Mouse (Mus musculus) midbrain, embryonic 11.5 days (tissue): Measurements from ENCODE around the gene Wee1. TPM values are rescaled to one million over a fixed set of nuclear protein-coding genes. Genes with fewer than 3 reads are reported as not detected.
"Not testable (repeated sequence)": the region's sequence is repeated elsewhere in the genome, so short reads cannot be mapped to it uniquely, and the experiment has no call there.

Experiments
- ATAC-seq: fragments of 200-750 bp; cut with Nextera tagmentation; 2 replicates; pipeline ENCODE4 v1.8.0; 2017; ENCODE audit warnings: moderate TSS enrichment, moderate library complexity; ENCODE audit not compliant: low FRiP score
- DNase-seq: peaks from one replicate; pipeline ENCODE4 v3.0.0; 2015; ENCODE audit warnings: low spot score; ENCODE audit errors: missing footprints
- H3K27ac ChIP-seq: fragments of 300-500 bp; sonication (generic); 2 replicates; pipeline ENCODE4 v1.5.1; 2014; ENCODE audit warnings: low read depth, low read length
- H3K27me3 ChIP-seq: fragments of 300-500 bp; sonication (generic); 2 replicates; pipeline ENCODE4 v1.6.1; 2014; ENCODE audit warnings: mild to moderate bottlenecking, low read length, moderate library complexity, mixed read lengths; ENCODE audit not compliant: control insufficient read depth, insufficient read depth
- H3K36me3 ChIP-seq: fragments of 300-500 bp; sonication (generic); 2 replicates; pipeline ENCODE4 v1.6.1; 2014; ENCODE audit warnings: mild to moderate bottlenecking, low read length, moderate library complexity, mixed read lengths; ENCODE audit not compliant: control insufficient read depth, insufficient read depth
- H3K4me1 ChIP-seq: fragments of 300-500 bp; sonication (generic); 2 replicates; pipeline ENCODE4 v1.6.1; 2014; ENCODE audit warnings: low read length; ENCODE audit not compliant: control insufficient read depth, insufficient read depth
- H3K4me2 ChIP-seq: fragments of 300-500 bp; sonication (generic); 2 replicates; pipeline ENCODE4 v1.6.1; 2014; ENCODE audit warnings: mild to moderate bottlenecking, moderate library complexity
- H3K4me3 ChIP-seq: fragments of 300-500 bp; sonication (generic); 2 replicates; pipeline ENCODE4 v1.5.1; 2014; ENCODE audit warnings: low read depth, low read length
- H3K9ac ChIP-seq: fragments of 300-500 bp; sonication (generic); 2 replicates; pipeline ENCODE4 v1.6.1; 2014; ENCODE audit warnings: low read length
- H3K9me3 ChIP-seq: fragments of 300-500 bp; sonication (generic); 2 replicates; pipeline ENCODE4 v1.6.1; 2016; ENCODE audit warnings: low read length; ENCODE audit not compliant: control insufficient read depth
- WGBS: fragments of 180-500 bp; shearing (Covaris S2); extraction: QIAGEN DNeasy Blood & Tissue Kit; methylation state at CpG from one replicate; pipeline ENCODE4 v1.1.7; 2014; 5-methylcytosine and 5-hydroxymethylcytosine counted together
- polyA plus RNA-seq: library from polyadenylated mRNA; unstranded; fragments of >200 nt; fragmentation: Nextera tagmentation; extraction: Ambion mirVana; gene quantifications from 2 replicates; pipeline ENCODE4 v1.2.1, GENCODE M21; 2014

Wee1 gene
- polyA plus RNA-seq, 1 experiment from 2014 or later = 32.6 TPM

- Histone ChIP-seq H3K4me2 (no peak overlapping the region), H3K4me1 (no peaks in the 10 kb centered on the region), H3K4me3 (no peak overlapping the region), H3K27me3 (no peaks in the 10 kb centered on the region), H3K36me3 (peaks cover 3% of the 10 kb centered on the region; the same call in 1 of the 2 replicates), H3K27ac (no peak overlapping the region), H3K9ac (no peak overlapping the region), H3K9me3 (no peaks in the 10 kb centered on the region)
- 79% methylated on average over 5 of the region's 5 CpGs for WGBS
- ATAC-seq (no peak), DNase-seq (no peak)
Observed at GRCm38 (mm10) chr7:110101266-110101665, 20.6 kb upstream of the Wee1 start.

DNA sequence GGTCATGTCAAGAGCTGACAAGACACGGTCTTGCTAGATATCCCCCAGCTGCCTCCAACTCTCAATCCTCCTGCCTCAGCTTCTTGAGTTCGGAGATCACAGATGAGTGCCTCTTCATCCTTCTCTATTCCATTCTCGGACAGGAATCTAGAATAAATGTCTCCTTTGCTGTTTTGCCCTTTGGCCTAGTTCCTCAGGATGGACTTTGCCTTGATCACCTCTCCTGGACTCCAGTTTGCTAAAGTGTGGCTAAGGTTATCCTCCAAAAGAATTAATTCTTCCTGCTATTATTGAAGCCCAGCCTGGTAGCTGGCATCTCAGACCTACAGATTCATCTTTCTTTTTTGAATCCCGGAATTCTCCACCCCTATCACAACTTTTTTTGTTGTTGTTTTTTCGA, 16.8 kb upstream of the Wee1 start:
- no peak overlapping the region for H3K4me3 ChIP-seq
- no peak overlapping the region for H3K9ac ChIP-seq
- H3K4me2 ChIP-seq = no peak overlapping the region
- ATAC-seq (no peak), DNase-seq (no peak)
- no peaks in the 10 kb centered on the region for H3K9me3 ChIP-seq
- 84% methylated on average over 5 of the region's 5 CpGs for WGBS
- peaks cover 4% of the 10 kb centered on the region; the same call in 1 of the 2 replicates for H3K4me1 ChIP-seq
- no peak overlapping the region for H3K27ac ChIP-seq
- H3K36me3 ChIP-seq = no peaks in the 10 kb centered on the region
- no peaks in the 10 kb centered on the region for H3K27me3 ChIP-seq

DNA sequence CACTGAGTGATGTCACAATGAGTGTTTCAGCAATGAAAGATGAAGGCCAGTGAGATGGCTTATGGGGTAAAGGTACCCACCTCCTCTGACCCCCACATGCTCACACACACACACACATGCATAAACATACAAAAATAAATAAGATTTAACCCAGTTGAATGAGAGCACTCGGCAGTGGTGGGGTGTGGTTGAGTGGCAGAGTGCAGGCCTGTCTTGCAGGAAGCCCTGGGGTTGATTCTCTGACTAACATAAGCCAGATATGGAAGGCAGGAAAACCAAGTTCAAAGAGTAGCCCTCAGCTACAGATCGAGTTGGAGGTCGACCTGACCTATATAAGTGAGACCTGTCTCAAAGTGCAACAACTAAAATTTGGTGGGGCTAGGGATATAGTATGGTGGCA, 15.2 kb upstream of the Wee1 start:
- no peaks in the 10 kb centered on the region for H3K27me3 ChIP-seq
- no peak overlapping the region for H3K27ac ChIP-seq
- ATAC-seq (no peak), DNase-seq (no peak)
- WGBS = 79% methylated on average over 3 of the region's 3 CpGs
- H3K9me3 ChIP-seq = no peaks in the 10 kb centered on the region
- no peak overlapping the region for H3K4me2 ChIP-seq
- H3K36me3 ChIP-seq = no peaks in the 10 kb centered on the region
- no peak overlapping the region for H3K9ac ChIP-seq
- H3K4me1 ChIP-seq = peaks cover 4% of the 10 kb centered on the region; the same call in 1 of the 2 replicates
- no peak overlapping the region for H3K4me3 ChIP-seq

GRCm38 (mm10) chr7:110108524-110108923, 13.3 kb upstream of the Wee1 start:
- 90% methylated on average over 3 of the region's 3 CpGs for WGBS
- not testable (repeated sequence) for DNase-seq, H3K9me3 ChIP-seq, H3K27me3 ChIP-seq, H3K4me3 ChIP-seq, H3K36me3 ChIP-seq, H3K4me2 ChIP-seq, ATAC-seq, H3K9ac ChIP-seq, H3K27ac ChIP-seq, H3K4me1 ChIP-seq

DNA sequence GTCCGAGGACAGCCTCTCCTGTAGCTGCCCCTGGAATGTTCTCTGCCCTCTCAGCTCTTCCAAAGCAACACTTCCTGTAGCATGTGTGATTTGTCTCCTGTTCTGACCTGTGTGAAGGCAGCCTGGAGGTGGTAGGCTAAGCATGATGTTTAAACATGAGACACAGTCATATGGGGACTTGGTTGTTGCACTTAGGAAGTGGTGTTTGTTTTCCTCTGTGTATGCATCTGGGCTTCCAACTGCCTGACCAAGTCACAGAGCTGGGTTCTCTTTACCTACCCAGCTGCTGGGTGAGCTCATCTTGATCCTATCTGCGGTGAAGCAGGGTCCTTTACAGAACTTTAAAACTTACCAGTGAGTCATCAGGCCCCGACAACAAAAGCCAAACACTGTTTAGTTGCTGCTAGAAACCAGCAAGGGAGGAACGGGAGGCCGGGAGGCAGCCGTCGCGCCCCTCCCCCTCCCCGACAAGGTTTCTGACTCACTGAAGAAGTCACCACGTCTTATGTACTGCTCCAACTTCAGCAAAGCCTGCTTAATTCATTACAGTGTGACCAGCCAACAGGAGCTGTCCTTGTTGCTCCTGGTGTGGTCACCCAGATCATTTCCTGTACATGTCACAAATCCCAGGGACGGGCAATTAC, 12.8 kb upstream of the Wee1 start:
- Histone ChIP-seq H3K9me3 (no peaks in the 10 kb centered on the region), H3K4me1 (peaks cover 4% of the 10 kb centered on the region; the same call in 1 of the 2 replicates), H3K27me3 (no peaks in the 10 kb centered on the region), H3K4me3 (no peak overlapping the region), H3K4me2 (peak overlapping the region; percentile 16; the same call in 1 of the 2 replicates), H3K36me3 (no peaks in the 10 kb centered on the region), H3K9ac (peak overlapping the region; percentile 2), H3K27ac (no peak overlapping the region)
- peak; percentile 50; the same call in 1 of the 2 replicates for ATAC-seq
- 20% methylated on average over 11 of the region's 11 CpGs for WGBS
- peak; percentile 88 for DNase-seq

DNA sequence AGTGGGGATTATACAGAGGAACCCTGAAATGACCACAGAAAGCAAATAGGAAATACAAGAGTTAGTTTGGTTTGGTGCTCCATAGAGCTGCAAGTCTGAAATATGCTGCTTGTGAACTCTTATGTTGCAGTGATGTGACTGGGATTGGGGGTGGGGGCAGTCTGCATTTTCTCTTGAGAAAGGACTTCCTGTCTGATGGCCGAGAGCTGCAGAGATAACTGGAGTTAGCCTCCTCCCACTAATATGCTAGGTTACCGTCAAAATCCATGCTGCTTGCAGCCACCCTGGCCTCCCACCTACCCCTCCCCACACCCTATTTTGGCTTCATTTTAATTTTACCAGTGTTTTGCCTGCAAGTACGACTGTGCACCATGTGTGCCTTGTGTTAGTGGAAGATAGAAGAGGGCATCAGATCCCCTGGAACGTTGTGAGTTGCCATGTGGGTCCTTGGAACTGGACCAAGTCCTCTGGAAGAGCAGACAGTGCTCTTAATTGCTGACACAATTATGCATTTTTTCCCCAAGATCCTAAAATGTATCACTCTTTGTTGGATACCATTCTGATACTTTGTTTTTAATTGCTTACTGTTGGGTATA, 11.7 kb upstream of the Wee1 start:
- Histone ChIP-seq H3K4me3 (no peak overlapping the region), H3K9ac (no peak overlapping the region), H3K4me2 (no peak overlapping the region), H3K27ac (no peak overlapping the region), H3K4me1 (peaks cover 4% of the 10 kb centered on the region; the same call in 1 of the 2 replicates), H3K9me3 (no peaks in the 10 kb centered on the region), H3K27me3 (no peaks in the 10 kb centered on the region), H3K36me3 (no peaks in the 10 kb centered on the region)
- 74% methylated on average over 4 of the region's 4 CpGs for WGBS
- ATAC-seq (no peak), DNase-seq (no peak)

DNA sequence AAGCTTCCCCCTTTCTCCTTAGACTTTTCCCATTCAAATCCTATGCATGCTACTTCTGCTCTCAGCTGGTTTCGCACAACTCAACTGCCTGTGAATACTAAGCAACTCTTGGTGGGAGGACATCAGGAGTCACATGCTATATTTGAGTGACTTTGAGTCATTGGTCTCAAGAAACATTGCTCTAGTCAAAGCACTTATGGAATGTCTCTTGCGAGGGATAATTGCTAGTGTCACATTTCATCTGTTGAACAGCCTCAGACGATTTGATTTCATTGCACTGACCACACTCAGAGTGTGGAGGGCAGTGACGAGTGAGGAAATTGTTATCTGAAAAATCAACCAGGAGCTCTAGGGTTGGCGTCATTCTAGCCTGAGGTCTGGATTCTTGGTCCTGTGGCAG, 7.1 kb upstream of the Wee1 start:
- H3K4me1 ChIP-seq = no peaks in the 10 kb centered on the region
- no peak overlapping the region for H3K27ac ChIP-seq
- H3K4me3 ChIP-seq = no peak overlapping the region
- H3K36me3 ChIP-seq = no peaks in the 10 kb centered on the region
- no peak for ATAC-seq
- no peaks in the 10 kb centered on the region for H3K9me3 ChIP-seq
- 80% methylated on average over 5 of the region's 5 CpGs for WGBS
- no peak overlapping the region for H3K4me2 ChIP-seq
- no peaks in the 10 kb centered on the region for H3K27me3 ChIP-seq
- no peak overlapping the region for H3K9ac ChIP-seq
- no peak for DNase-seq

DNA sequence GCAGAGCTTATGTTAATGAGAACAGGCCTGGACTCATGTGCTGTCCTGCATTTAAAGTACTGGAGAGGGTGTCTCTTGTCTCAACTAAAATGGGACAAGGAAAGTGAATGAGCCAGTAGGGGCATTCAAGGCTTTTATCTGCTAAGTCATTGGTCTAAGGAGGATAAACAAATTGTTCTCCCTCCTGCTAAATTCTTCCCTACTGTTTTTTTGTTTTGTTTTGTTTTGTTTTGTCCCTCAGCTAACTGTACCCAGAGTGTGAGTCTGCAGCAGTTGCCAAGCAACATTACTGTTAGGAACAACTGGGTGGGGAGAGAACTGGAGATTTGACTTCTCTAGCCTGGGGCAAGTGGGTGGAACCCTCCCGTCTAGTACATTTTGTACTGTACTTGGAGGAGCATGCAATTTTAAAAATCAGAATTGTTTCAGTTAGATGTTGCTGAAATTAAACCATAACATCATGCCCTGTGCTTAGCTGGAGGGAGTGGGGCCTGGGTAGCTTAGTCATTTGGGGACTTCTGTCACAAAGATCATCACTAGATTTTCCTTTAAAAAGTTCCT, 5.0 kb upstream of the Wee1 start:
- DNase-seq = no peak

DNA sequence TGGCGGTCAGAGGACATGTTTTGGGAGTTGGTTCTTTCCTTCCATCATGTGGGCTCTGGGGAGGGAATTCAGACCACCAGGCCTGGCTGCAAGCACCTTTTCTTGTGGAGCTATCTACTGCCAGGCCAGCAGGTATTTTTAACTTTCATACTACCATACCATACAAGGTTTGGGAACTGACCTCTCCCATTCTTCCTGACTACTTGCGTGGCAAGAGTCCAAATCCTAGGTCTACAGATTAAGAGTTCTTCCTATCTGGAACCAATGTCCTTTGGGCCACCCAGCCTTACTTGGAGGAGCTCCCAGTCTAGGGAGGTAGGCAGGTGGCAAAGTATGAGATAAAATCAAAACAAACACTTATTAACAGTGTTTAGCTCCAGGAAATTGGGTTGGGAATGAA, 3.4 kb upstream of the Wee1 start:
- no peak overlapping the region for H3K9ac ChIP-seq
- DNase-seq (no peak), ATAC-seq (no peak)

More for the DNA sequence above, 5.0 kb upstream of the Wee1 start:
- WGBS = 55% methylated on average over 1 of the region's 1 CpGs
- no peak overlapping the region for H3K4me3 ChIP-seq
- ATAC-seq = no peak
- H3K27ac ChIP-seq = no peak overlapping the region
- no peak overlapping the region for H3K4me2 ChIP-seq
- H3K27me3 ChIP-seq = no peaks in the 10 kb centered on the region
- no peak overlapping the region for H3K9ac ChIP-seq
- no peaks in the 10 kb centered on the region for H3K9me3 ChIP-seq
- H3K36me3 ChIP-seq = no peaks in the 10 kb centered on the region
- peaks cover 5% of the 10 kb centered on the region for H3K4me1 ChIP-seq

More for the DNA sequence above, 3.4 kb upstream of the Wee1 start:
- WGBS = 85% methylated on average over 2 of the region's 2 CpGs
- no peak overlapping the region for H3K4me2 ChIP-seq
- H3K36me3 ChIP-seq = no peaks in the 10 kb centered on the region
- no peaks in the 10 kb centered on the region for H3K9me3 ChIP-seq
- H3K27me3 ChIP-seq = no peaks in the 10 kb centered on the region
- peaks cover 5% of the 10 kb centered on the region for H3K4me1 ChIP-seq
- no peak overlapping the region for H3K27ac ChIP-seq
- no peak overlapping the region for H3K4me3 ChIP-seq
